10 mouse cellular contexts compared by ENCODE assay signal in the genomic region with DNA sequence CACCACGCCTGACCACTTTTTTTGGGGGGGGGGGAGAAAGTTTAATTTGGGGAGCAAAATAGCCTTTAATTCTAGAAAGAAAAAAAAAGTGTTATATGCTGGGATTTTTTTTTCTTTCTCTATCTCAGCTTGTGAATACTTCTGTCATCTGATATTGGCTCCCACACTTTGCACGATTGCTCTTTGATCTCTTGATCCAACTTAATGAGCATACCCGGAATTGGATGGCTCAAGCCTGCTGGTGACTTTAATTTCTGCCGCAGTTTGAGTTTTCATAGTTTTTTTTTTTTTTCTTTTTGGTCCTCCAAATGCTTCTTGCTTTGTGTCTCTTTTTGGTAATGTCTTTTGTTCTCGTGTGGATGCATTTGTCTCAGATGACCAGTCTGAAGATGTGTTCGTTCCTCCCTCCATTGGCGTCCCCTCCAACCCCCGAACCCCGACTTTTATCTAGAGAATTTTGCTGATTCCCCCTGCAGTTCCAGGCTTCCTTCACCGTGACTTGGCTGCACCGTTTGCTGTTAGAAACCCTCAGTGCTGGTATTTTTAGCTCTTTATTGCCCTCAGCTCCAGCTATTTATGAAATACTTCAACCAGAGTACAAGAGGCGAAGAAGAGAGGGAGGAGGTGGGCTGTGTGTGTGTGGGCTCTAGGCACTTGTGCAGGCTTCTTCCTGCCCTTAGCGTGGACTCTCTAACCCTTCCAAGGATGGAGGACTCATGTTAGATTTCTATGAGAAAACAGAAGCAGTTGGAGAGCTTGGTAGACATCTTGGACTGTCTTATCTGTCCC. TPM values are rescaled to one million over a fixed set of nuclear protein-coding genes. Genes with fewer than 3 reads are reported as not detected.
DNase-seq lines count a peak whose midpoint lies in the region; ATAC-seq and TF ChIP-seq lines count a peak whose summit lies in the region.
"Had no signal": no experiment of that assay in that cellular context is flagged by ENCODE, and none has a peak within 500 bp of the region (broad histone marks: within the 10 kb centered on the region; RNA-seq: fewer than 3 reads in every experiment).

No protein-coding gene starts in this region.

- peak overlapping the region; percentile 83 for H3K27ac ChIP-seq in cortical plate, adult 2 months (ENCODE audit: insufficient read depth, low read length)
- peak overlapping the region; percentile 33; the same call in 1 of the 2 replicates for H3K27ac ChIP-seq in liver, embryonic 15.5 days (replicated peaks)
- no peak overlapping the region for H3K27ac ChIP-seq in neural tube, embryonic 15.5 days (replicated peaks)

- no peak for TF ChIP-seq CTCF in cortical plate, adult 2 months (IDR thresholded peaks at IDR 0.05; ENCODE audit: extremely low read depth, insufficient read depth, low read length)

- no peak for DNase-seq in frontal cortex, adult 2 months (ENCODE audit: extremely low spot score in 1 of 2, low spot score in 1 of 2)
- peak; percentile 30 for DNase-seq in kidney, postnatal 14 days
- DNase-seq in kidney, postnatal 36 days: no peak
- DNase-seq in urinary bladder, adult 18-20 months (ENCODE audit: low spot score in 2 of 2): no peak
- DNase-seq: cerebellum, adult 9-11 months had no signal

- H3K4me1 ChIP-seq in cortical plate, adult 2 months (ENCODE audit: control insufficient read depth, insufficient read depth, low read length): peaks cover 2% of the 10 kb centered on the region; the same call in 1 of the 2 replicates
- peaks cover 40% of the 10 kb centered on the region for H3K4me1 ChIP-seq in liver, embryonic 15.5 days (replicated peaks)
- peaks cover 16% of the 10 kb centered on the region; the same call in 1 of the 2 replicates for H3K4me1 ChIP-seq in neural tube, embryonic 15.5 days

- no peak for TF ChIP-seq POLR2A in cortical plate, adult 2 months (IDR thresholded peaks at IDR 0.05; ENCODE audit: extremely low read depth, insufficient read depth, low read length)

- H3K36me3 ChIP-seq in liver, embryonic 15.5 days (replicated peaks): no peaks in the 10 kb centered on the region
- no peaks in the 10 kb centered on the region for H3K36me3 ChIP-seq in neural tube, embryonic 15.5 days

- WGBS in liver, embryonic 15.5 days (ENCODE audit: insufficient replicate concordance): 25% methylated on average over 13 of the region's 13 CpGs
- 51% methylated on average over 13 of the region's 13 CpGs for WGBS in neural tube, embryonic 15.5 days

- no peak overlapping the region for H3K9ac ChIP-seq in liver, embryonic 15.5 days
- H3K9ac ChIP-seq in neural tube, embryonic 15.5 days (replicated peaks): no peak overlapping the region

- no peaks in the 10 kb centered on the region for H3K27me3 ChIP-seq in liver, embryonic 15.5 days
- no peaks in the 10 kb centered on the region for H3K27me3 ChIP-seq in neural tube, embryonic 15.5 days (replicated peaks)

- no peak overlapping the region for H3K4me2 ChIP-seq in liver, embryonic 15.5 days
- no peak overlapping the region for H3K4me2 ChIP-seq in neural tube, embryonic 15.5 days

- no peak overlapping the region for H3K4me3 ChIP-seq in cortical plate, adult 2 months (ENCODE audit: insufficient read depth, low read length)
- no peak overlapping the region for H3K4me3 ChIP-seq in liver, embryonic 15.5 days (replicated peaks)
- H3K4me3 ChIP-seq in neural tube, embryonic 15.5 days (replicated peaks): no peak overlapping the region

- no peaks in the 10 kb centered on the region for H3K9me3 ChIP-seq in liver, embryonic 15.5 days (replicated peaks)
- H3K9me3 ChIP-seq in neural tube, embryonic 15.5 days (replicated peaks): no peaks in the 10 kb centered on the region

- ATAC-seq in frontal cortex, adult (ENCODE audit: low TSS enrichment): peak; percentile 47; the same call in 1 of the 2 replicates
- no peak for ATAC-seq in liver, embryonic 15.5 days (ENCODE audit: insufficient read depth)
- ATAC-seq in neural tube, embryonic 15.5 days (ENCODE audit: low FRiP score): no peak
- ATAC-seq: inflammation-experienced regulatory T-cells, adult 6 months had no signal

RNA-seq across cellular contexts. Expression of gene Ano6, which starts 46.2 kb away (rescaled TPM):
- polyA plus RNA-seq in frontal cortex, adult 2 months (2012; rRNA removed): 23.8 and 27.7 TPM in 2 replicates
- polyA plus RNA-seq in cortical plate, adult 2 months (2012; rRNA removed): 16.4 and 16.7 TPM in 2 replicates
- polyA plus RNA-seq in liver, embryonic 15.5 days (2015; fragmentation: Nextera tagmentation; extraction: Ambion mirVana): 8.4 and 9.2 TPM in 2 replicates
- polyA plus RNA-seq in neural tube, embryonic 15.5 days (2015; fragmentation: Nextera tagmentation; extraction: Ambion mirVana): 27.0 and 32.5 TPM in 2 replicates
